Mouse (Mus musculus) liver, postnatal 0 days (tissue): ENCODE data around the gene Aifm1. TPM values are rescaled to one million over a fixed set of nuclear protein-coding genes. Genes with fewer than 3 reads are reported as not detected.

ENCODE experiments used
- ATAC-seq: fragments of 200-750 bp; cut with Nextera tagmentation; 2 replicates; pipeline ENCODE4 v1.8.0; 2017; ENCODE audit warnings: mild to moderate bottlenecking, moderate library complexity
- DNase-seq: peaks from one replicate; pipeline ENCODE4 v3.0.0-alpha.2; 2016
- H3K27ac ChIP-seq: fragments of 300-500 bp; sonication (generic); 2 replicates; pipeline ENCODE4 v1.5.1; 2014; ENCODE audit warnings: antibody characterized with exemption, moderate library complexity, mild to moderate bottlenecking, low read depth
- H3K27me3 ChIP-seq: fragments of 300-500 bp; sonication (generic); 2 replicates; pipeline ENCODE4 v1.6.1; 2014; ENCODE audit warnings: low read length, control low read depth, mixed read lengths; ENCODE audit not compliant: insufficient read depth
- H3K36me3 ChIP-seq: fragments of 300-500 bp; sonication (generic); replicated peaks from 2 replicates; pipeline ENCODE4 v1.6.1; 2014; ENCODE audit warnings: mild to moderate bottlenecking, control low read depth, low read length, moderate library complexity, mixed read lengths; ENCODE audit not compliant: insufficient read depth
- H3K4me1 ChIP-seq: fragments of 300-500 bp; sonication (generic); 2 replicates; pipeline ENCODE4 v1.6.1; 2014; ENCODE audit warnings: antibody characterized with exemption, mild to moderate bottlenecking, control low read depth; ENCODE audit not compliant: insufficient read depth
- H3K4me2 ChIP-seq: fragments of 300-500 bp; sonication (generic); 2 replicates; pipeline ENCODE4 v1.6.1; 2014; ENCODE audit warnings: low read depth, mild to moderate bottlenecking, low read length, moderate library complexity, mixed read lengths
- H3K4me3 ChIP-seq: fragments of 300-500 bp; sonication (generic); 2 replicates; pipeline ENCODE4 v1.5.1; 2014; ENCODE audit warnings: low read depth, low read length
- H3K9ac ChIP-seq: fragments of 300-500 bp; sonication (generic); replicated peaks from 2 replicates; pipeline ENCODE4 v1.6.1; 2014; ENCODE audit warnings: mild to moderate bottlenecking, moderate library complexity
- H3K9me3 ChIP-seq: fragments of 300-500 bp; sonication (generic); 2 replicates; pipeline ENCODE4 v1.6.1; 2016; ENCODE audit warnings: mild to moderate bottlenecking, control low read depth, low read length, mixed read lengths
- CTCF ChIP-seq: sonication (generic); IDR thresholded peaks from 2 replicates; pipeline ENCODE4 v1.5.1; 2016; ENCODE audit warnings: antibody characterized with exemption, low read depth
- EP300 ChIP-seq: IDR thresholded peaks from 2 replicates; pipeline ENCODE4 v1.6.1; 2016; ENCODE audit warnings: antibody characterized with exemption, low read depth, mild to moderate bottlenecking
- WGBS: fragments of 180-500 bp; shearing (Covaris S2); extraction: QIAGEN DNeasy Blood & Tissue Kit; methylation state at CpG from one replicate; pipeline ENCODE4 v1.1.7; 2014; ENCODE audit not compliant: insufficient replicate concordance; 5-methylcytosine and 5-hydroxymethylcytosine counted together
- polyA plus RNA-seq: library from polyadenylated mRNA; unstranded; fragments of >200 nt; fragmentation: Nextera tagmentation; extraction: Ambion mirVana; gene quantifications from 2 replicates; pipeline ENCODE4 v1.2.1, GENCODE M21; 2015

The Aifm1 gene
- 64.0 and 67.7 TPM in 2 replicates for polyA plus RNA-seq

DNA sequence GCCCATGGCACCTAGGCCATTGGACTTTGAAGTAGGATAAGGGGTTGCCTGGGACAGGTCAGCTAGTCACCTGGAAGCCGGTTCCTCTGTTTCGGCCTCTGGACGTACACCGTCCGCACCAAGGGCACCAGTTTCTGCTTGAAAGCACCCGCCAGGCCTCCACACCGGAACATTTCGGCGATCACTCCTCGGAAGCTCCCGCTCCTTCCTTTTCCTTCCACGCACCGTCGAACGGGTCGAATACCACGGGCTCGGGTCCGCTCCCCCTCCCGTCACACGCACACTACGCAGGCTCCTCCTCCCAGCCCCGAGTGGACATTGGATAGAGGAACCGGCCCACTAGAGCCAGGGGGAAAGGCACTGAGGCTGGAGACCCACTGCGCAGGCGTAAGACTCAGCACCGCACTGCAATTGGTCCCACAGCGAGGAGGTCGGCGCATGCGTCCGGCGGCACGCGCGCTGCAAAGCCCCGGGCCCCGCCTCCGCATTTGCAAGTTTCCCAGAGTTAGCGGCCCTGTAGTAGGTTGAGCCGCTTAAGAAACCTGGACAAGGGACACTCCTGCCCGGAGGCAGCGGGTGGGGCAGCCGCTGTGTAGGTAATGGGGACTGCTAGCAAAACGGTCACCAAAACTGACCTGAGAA is at the start of gene Aifm1:
Gene Aifm1 (minus strand): TSS at position 398 of the 642 bp plus-strand sequence.
- peak; percentile 98 for ATAC-seq
- peak; percentile 92 for DNase-seq
- TF ChIP-seq EP300, result no peak
- TF ChIP-seq CTCF, result no peak
- H3K27me3 ChIP-seq, result peaks cover under 1% of the 10 kb centered on the region; the same call in 1 of the 2 replicates
- H3K4me2 ChIP-seq, result peak within 1 kb of the TSS; percentile 72
- H3K4me3 ChIP-seq, result peak within 1 kb of the TSS; percentile 65
- WGBS, result 19% methylated on average over 39 of the region's 45 CpGs
- H3K36me3 ChIP-seq, result no peaks in the 10 kb centered on the region
- H3K9me3 ChIP-seq, result no peaks in the 10 kb centered on the region
- peaks cover 3% of the 10 kb centered on the region; the same call in 1 of the 2 replicates for H3K4me1 ChIP-seq
- peak within 1 kb of the TSS; percentile 79 for H3K27ac ChIP-seq
- H3K9ac ChIP-seq, result peak within 1 kb of the TSS; percentile 77

DNA sequence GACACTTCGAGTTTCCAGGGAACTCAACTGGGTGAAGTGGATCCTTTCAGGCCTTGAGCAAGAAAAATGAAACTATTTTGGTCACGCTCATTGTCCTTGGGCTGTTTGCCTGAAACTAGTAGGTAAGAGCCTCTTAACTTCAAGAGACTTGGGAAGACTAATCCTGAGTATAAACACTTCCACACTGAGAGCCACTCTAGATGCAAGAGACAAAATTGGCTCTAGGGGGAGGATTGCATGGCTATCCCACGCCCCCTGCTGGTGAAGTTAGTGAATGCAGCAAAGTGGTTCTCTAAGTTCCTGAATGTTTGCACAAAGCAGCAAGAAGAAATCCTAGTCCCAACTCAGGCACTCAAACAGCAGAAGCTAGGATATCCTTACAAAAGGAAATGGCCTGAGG is 18.8 kb upstream of the Aifm1 start:
- no peaks in the 10 kb centered on the region for H3K9me3 ChIP-seq
- DNase-seq, result peak; percentile 75
- no peak overlapping the region for H3K9ac ChIP-seq
- no peak for ATAC-seq
- no peaks in the 10 kb centered on the region for H3K27me3 ChIP-seq
- no peaks in the 10 kb centered on the region for H3K36me3 ChIP-seq
- TF ChIP-seq CTCF, result peak; percentile 88
- TF ChIP-seq EP300, result no peak
- no peak overlapping the region for H3K4me3 ChIP-seq
- H3K4me1 ChIP-seq, result no peaks in the 10 kb centered on the region
- no peak overlapping the region for H3K27ac ChIP-seq
- 39% methylated on average over 3 of the region's 3 CpGs for WGBS
- no peak overlapping the region for H3K4me2 ChIP-seq

DNA sequence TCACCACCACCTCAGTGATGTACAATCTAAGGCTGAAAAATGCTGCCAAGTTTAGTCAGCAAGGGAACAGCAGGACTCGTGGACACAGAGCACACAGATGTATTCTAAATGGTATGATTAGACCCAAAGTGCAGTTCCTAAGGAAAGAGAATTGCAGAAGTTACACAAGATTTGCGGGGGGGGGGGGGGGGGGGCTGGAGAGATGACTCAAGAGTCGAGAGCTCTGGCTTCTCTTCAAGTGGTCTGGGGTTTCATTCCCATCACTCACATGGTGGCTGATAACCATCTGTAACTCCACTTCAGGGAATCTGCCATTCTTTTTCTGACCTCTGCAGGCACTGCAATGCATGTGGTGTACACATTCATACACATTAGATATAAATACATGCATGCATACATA is 13.1 kb upstream of the Aifm1 start:
- Histone ChIP-seq H3K4me1 (no peaks in the 10 kb centered on the region), H3K4me3 (no peak overlapping the region), H3K27me3 (peaks cover 3% of the 10 kb centered on the region; the same call in 1 of the 2 replicates), H3K9ac (no peak overlapping the region), H3K9me3 (no peaks in the 10 kb centered on the region), H3K27ac (no peak overlapping the region), H3K4me2 (no peak overlapping the region), H3K36me3 (no peaks in the 10 kb centered on the region)
- WGBS, result 35% methylated on average over 1 of the region's 3 CpGs
- ATAC-seq (no peak), DNase-seq (no peak)
- TF ChIP-seq CTCF (no peak), EP300 (no peak)

DNA sequence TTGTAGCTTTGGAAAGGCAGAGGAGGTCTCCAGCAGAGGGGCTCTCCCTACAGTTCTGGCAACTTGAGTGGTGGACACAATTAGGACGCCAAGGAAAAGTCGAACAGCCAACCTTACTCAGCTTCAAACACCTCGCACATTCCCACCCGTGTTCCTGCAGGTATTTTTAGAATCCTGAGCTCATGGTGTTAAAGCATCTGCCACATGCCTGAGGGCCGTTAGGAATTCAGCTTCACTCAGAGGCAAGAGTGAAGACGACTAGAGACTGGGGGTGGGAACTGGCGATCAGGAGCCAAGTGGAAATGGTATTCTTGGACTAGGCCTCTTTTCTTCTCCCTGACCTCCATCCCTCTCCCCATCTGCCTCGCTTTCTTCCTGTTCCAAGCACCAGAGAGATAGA is 12.5 kb upstream of the Aifm1 start:
- TF ChIP-seq CTCF, result no peak
- no peak for TF ChIP-seq EP300
- no peak for ATAC-seq

DNA sequence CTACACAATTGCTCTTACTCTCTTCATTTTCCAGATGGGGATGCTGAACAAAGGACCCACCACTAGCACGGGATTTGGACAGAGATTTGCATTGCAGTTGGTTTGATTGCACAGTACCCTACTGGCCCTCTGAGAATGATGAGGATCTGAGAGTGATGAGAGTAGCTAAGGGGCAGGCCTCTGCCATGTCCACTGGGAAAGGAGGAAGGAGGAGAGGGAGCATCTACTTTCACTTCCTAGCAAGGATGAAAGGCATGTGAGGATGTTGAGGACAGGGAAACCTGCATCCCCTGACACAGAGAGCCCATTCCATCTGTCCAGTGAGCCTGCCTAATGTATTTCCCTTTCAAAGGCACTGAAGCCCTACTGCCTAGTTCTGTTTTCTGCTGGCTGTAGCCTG is 12.0 kb upstream of the Aifm1 start:
- Histone ChIP-seq H3K9ac (no peak overlapping the region), H3K27ac (no peak overlapping the region), H3K4me3 (no peak overlapping the region), H3K27me3 (peaks cover 3% of the 10 kb centered on the region; the same call in 1 of the 2 replicates), H3K4me1 (no peaks in the 10 kb centered on the region), H3K36me3 (no peaks in the 10 kb centered on the region), H3K4me2 (no peak overlapping the region), H3K9me3 (no peaks in the 10 kb centered on the region)
- TF ChIP-seq CTCF (no peak), EP300 (no peak)
- DNase-seq (no peak), ATAC-seq (no peak)
- 50% methylated on average over 1 of the region's 1 CpGs for WGBS

More for the DNA sequence above, 12.5 kb upstream of the Aifm1 start:
- Histone ChIP-seq H3K36me3 (no peaks in the 10 kb centered on the region), H3K4me1 (no peaks in the 10 kb centered on the region), H3K4me2 (no peak overlapping the region), H3K4me3 (no peak overlapping the region), H3K9ac (no peak overlapping the region), H3K27me3 (peaks cover 3% of the 10 kb centered on the region; the same call in 1 of the 2 replicates), H3K9me3 (no peaks in the 10 kb centered on the region), H3K27ac (no peak overlapping the region)
- no peak for DNase-seq
- 66% methylated on average over 8 of the region's 8 CpGs for WGBS

DNA sequence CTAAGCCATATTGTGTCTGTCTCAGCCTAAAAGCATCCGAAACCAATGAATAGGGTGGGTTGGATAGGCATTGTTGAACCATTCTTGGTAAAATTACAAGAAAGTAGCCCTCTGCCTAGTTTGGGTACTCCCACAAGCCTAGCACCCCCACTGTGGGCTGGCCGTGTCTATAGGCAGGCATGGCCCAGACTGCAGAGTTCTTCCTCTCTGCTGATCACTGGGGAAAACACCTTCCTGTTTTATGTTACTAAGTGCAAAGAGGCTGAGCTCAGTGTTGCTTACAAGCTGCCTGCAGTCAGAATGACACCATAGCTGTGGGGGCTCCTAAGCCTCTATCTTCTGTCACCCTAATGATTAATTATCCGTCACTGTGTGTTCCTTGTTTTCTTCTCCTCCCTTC is 10.1 kb upstream of the Aifm1 start:
- no peaks in the 10 kb centered on the region for H3K9me3 ChIP-seq
- no peaks in the 10 kb centered on the region for H3K4me1 ChIP-seq
- H3K27me3 ChIP-seq, result peaks cover 9% of the 10 kb centered on the region; the same call in 1 of the 2 replicates
- ATAC-seq (no peak), DNase-seq (no peak)
- H3K9ac ChIP-seq, result no peak overlapping the region
- no peak overlapping the region for H3K27ac ChIP-seq
- no peaks in the 10 kb centered on the region for H3K36me3 ChIP-seq
- no peak for TF ChIP-seq EP300
- TF ChIP-seq CTCF, result no peak
- 55% methylated on average over 3 of the region's 3 CpGs for WGBS
- H3K4me2 ChIP-seq, result no peak overlapping the region
- H3K4me3 ChIP-seq, result no peak overlapping the region
